In genomic region chr11:120535145-120535544, GRCm38 (mm10) we compare ENCODE assay signal across 28 mouse cellular contexts. TPM values are rescaled to one million over a fixed set of nuclear protein-coding genes. Genes with fewer than 3 reads are reported as not detected.
A peak's percentile ranks its signal among the peaks of the same experiment; 100 is the strongest.
DNase-seq lines count a peak whose midpoint lies in the region; ATAC-seq and TF ChIP-seq lines count a peak whose summit lies in the region.
"Had no signal": no experiment of that assay in that cellular context is flagged by ENCODE, and none has a peak within 500 bp of the region (broad histone marks: within the 10 kb centered on the region; RNA-seq: fewer than 3 reads in every experiment).

No protein-coding gene starts in this region.

- DNase-seq in heart, adult 2 months: no peak
- no peak for DNase-seq in heart, adult 8-10 months (ENCODE audit: low spot score)
- peak; percentile 29 to 33 for DNase-seq in heart, postnatal 10 days
- no peak for DNase-seq in heart, embryonic 10.5 days (ENCODE audit: low spot score)
- DNase-seq in midbrain, embryonic 11.5 days (ENCODE audit: low spot score, missing footprints): no peak
- DNase-seq in adrenal gland, postnatal 10 days: no peak
- DNase-seq: adrenal gland, adult 8-10 months; adrenal gland, postnatal 36 days; cerebellum, adult 18-20 months; cerebellum, adult 9-10 months; cerebellum, postnatal 14 days; gastrocnemius, postnatal 25 days; heart, postnatal 4 days; kidney, adult 18-20 months had no signal

- ATAC-seq in midbrain, embryonic 16.5 days: no peak
- ATAC-seq in midbrain, embryonic 11.5 days (ENCODE audit: low FRiP score): no peak
- ATAC-seq: activated CD4-positive, CD25-positive, alpha-beta regulatory T cell, adult 4 months; CD4-positive, CD25-positive, alpha-beta regulatory T cell, adult 4 months; forebrain, embryonic 15.5 days; hindbrain, postnatal 0 days; inflammation-experienced regulatory T-cells, adult 6 months; intestine, embryonic 16.5 days had no signal

- H3K9me3 ChIP-seq in heart, embryonic 10.5 days: no peaks in the 10 kb centered on the region
- no peaks in the 10 kb centered on the region for H3K9me3 ChIP-seq in midbrain, embryonic 16.5 days (replicated peaks; ENCODE audit: control insufficient read depth, low read length, poor library complexity, severe bottlenecking)
- no peaks in the 10 kb centered on the region for H3K9me3 ChIP-seq in midbrain, embryonic 11.5 days (ENCODE audit: control insufficient read depth, low read length)
- H3K9me3 ChIP-seq: forebrain, embryonic 15.5 days had no signal

- TF ChIP-seq EP300 in heart, adult 2 months (IDR thresholded peaks at IDR 0.05; ENCODE audit: insufficient read depth, low read depth, low read length): peak; percentile 58; the same call in 1 of the 2 replicates

- no peak overlapping the region for H3K9ac ChIP-seq in heart, adult 2 months (ENCODE audit: low read depth, low read length)
- H3K9ac ChIP-seq in midbrain, embryonic 16.5 days (ENCODE audit: low read depth, low read length): 0 out of 2 replicates have a peak overlapping the region, but pooled peaks have one; percentile 20
- no peak overlapping the region for H3K9ac ChIP-seq in midbrain, embryonic 11.5 days (ENCODE audit: low read length)
- H3K9ac ChIP-seq: forebrain, embryonic 15.5 days; hindbrain, embryonic 14.5 days had no signal

- no peak overlapping the region for H3K27ac ChIP-seq in heart, adult 2 months
- no peak overlapping the region for H3K27ac ChIP-seq in heart, embryonic 10.5 days
- no peak overlapping the region for H3K27ac ChIP-seq in midbrain, embryonic 16.5 days (ENCODE audit: low read length)
- no peak overlapping the region for H3K27ac ChIP-seq in midbrain, embryonic 11.5 days (ENCODE audit: low read depth, low read length)
- H3K27ac ChIP-seq: forebrain, embryonic 15.5 days; hindbrain, embryonic 14.5 days; hindbrain, postnatal 0 days had no signal

- H3K4me2 ChIP-seq in midbrain, embryonic 16.5 days (ENCODE audit: low read length): no peak overlapping the region
- H3K4me2 ChIP-seq in midbrain, embryonic 11.5 days: no peak overlapping the region
- H3K4me2 ChIP-seq: forebrain, embryonic 15.5 days; hindbrain, embryonic 14.5 days had no signal

- 48% methylated on average over 3 of the region's 3 CpGs for WGBS in heart, adult 2 months
- 60% methylated on average over 3 of the region's 3 CpGs for WGBS in heart, embryonic 10.5 days
- WGBS in midbrain, embryonic 16.5 days: 63% methylated on average over 3 of the region's 3 CpGs
- 84% methylated on average over 3 of the region's 3 CpGs for WGBS in midbrain, embryonic 11.5 days

- peaks cover 6% of the 10 kb centered on the region for H3K27me3 ChIP-seq in heart, adult 2 months (ENCODE audit: control insufficient read depth, insufficient read depth, low read length)
- peaks cover 83% of the 10 kb centered on the region for H3K27me3 ChIP-seq in heart, embryonic 10.5 days (ENCODE audit: insufficient read depth, poor library complexity, severe bottlenecking)
- H3K27me3 ChIP-seq in midbrain, embryonic 16.5 days (ENCODE audit: control insufficient read depth, insufficient read depth, low read depth, low read length): peaks cover 31% of the 10 kb centered on the region
- peaks cover 23% of the 10 kb centered on the region for H3K27me3 ChIP-seq in midbrain, embryonic 11.5 days (ENCODE audit: control insufficient read depth, insufficient read depth, low read length)

- no peak for TF ChIP-seq CTCF in heart, adult 2 months (IDR thresholded peaks at IDR 0.05)

- H3K4me1 ChIP-seq in heart, adult 2 months (ENCODE audit: control insufficient read depth, insufficient read depth, low read length): peaks cover 17% of the 10 kb centered on the region
- peaks cover 40% of the 10 kb centered on the region for H3K4me1 ChIP-seq in heart, embryonic 10.5 days
- peaks cover 20% of the 10 kb centered on the region for H3K4me1 ChIP-seq in midbrain, embryonic 16.5 days (ENCODE audit: control insufficient read depth, insufficient read depth, low read length)
- H3K4me1 ChIP-seq in midbrain, embryonic 11.5 days (ENCODE audit: control insufficient read depth, insufficient read depth, low read length): peaks cover 14% of the 10 kb centered on the region

- intact Hi-C loops in heart, adult 2 months (cut with DNase I): no loop called here
- intact Hi-C loops in heart, postnatal 10 days (cut with DNase I): no loop called here

- TF ChIP-seq POLR2A in heart, adult 2 months (IDR thresholded peaks at IDR 0.05; ENCODE audit: insufficient read depth, low read depth, low read length): no peak

- H3K36me3 ChIP-seq in heart, adult 2 months (ENCODE audit: control insufficient read depth, insufficient read depth, low read length): no peaks in the 10 kb centered on the region
- H3K36me3 ChIP-seq in heart, embryonic 10.5 days: no peaks in the 10 kb centered on the region
- no peaks in the 10 kb centered on the region for H3K36me3 ChIP-seq in midbrain, embryonic 16.5 days (ENCODE audit: control insufficient read depth, insufficient read depth, low read length)
- H3K36me3 ChIP-seq in midbrain, embryonic 11.5 days (ENCODE audit: control insufficient read depth, insufficient read depth, low read length): no peaks in the 10 kb centered on the region
- H3K36me3 ChIP-seq: forebrain, embryonic 15.5 days had no signal

- no peaks in the 10 kb centered on the region for H3K79me2 ChIP-seq in heart, adult 2 months (replicated peaks; ENCODE audit: control insufficient read depth, insufficient read depth, low read length)

- no peak overlapping the region for H3K4me3 ChIP-seq in heart, adult 2 months
- no peak overlapping the region for H3K4me3 ChIP-seq in heart, embryonic 10.5 days
- no peak overlapping the region for H3K4me3 ChIP-seq in midbrain, embryonic 16.5 days (ENCODE audit: low read depth, low read length)
- no peak overlapping the region for H3K4me3 ChIP-seq in midbrain, embryonic 11.5 days (ENCODE audit: low read depth, low read length)
- H3K4me3 ChIP-seq: forebrain, embryonic 15.5 days had no signal

RNA-seq across cellular contexts. Expression of gene Gcgr, which starts 4.6 kb away (rescaled TPM):
- under 1 TPM; 0.68 to 0.73 TPM for total RNA-seq in heart, adult 2 months (2021)
- 2.1 and 2.3 TPM in 2 replicates for polyA plus RNA-seq in heart, adult 2 months (2012; rRNA removed)
- total RNA-seq in heart, adult 8-10 months (2022): 1 to 10 TPM in 1 of 4 experiments, under 1 TPM in 3; 0.69 to 1.0 (median 0.78) TPM
- total RNA-seq in heart, postnatal 10 days (2021): 1 to 10 TPM; 2.4 to 3.1 TPM
- 0.26 and 2.2 TPM in 2 replicates for polyA plus RNA-seq in heart, embryonic 10.5 days (2016; fragmentation: Nextera tagmentation; extraction: Ambion mirVana)
- polyA plus RNA-seq in midbrain, embryonic 16.5 days (2015; fragmentation: Nextera tagmentation; extraction: Ambion mirVana): 0.13 and 0.31 TPM in 2 replicates
- polyA plus RNA-seq in midbrain, embryonic 11.5 days (2014; fragmentation: Nextera tagmentation; extraction: Ambion mirVana): 0.11 TPM in 1 of 2 replicates, not detected in the other
- 10 to 100 TPM in 1 of 2 experiments, 1 to 10 TPM in 1; 9.6 to 15.7 TPM for total RNA-seq in adrenal gland, postnatal 10 days (2021)
- total RNA-seq: MEL had no signal
- polyA plus RNA-seq: activated CD4-positive, CD25-positive, alpha-beta regulatory T cell, adult 4 months; C2C12; CD4-positive, CD25-positive, alpha-beta regulatory T cell, adult 4 months; forebrain, embryonic 11.5 days; inflammation-experienced regulatory T-cells, adult 6 months had no signal

RNA-seq across cellular contexts. Expression of gene Mcrip1, which starts 14.4 kb away (rescaled TPM):
- 10 to 100 TPM; 38.5 to 43.9 TPM for total RNA-seq in heart, adult 2 months (2021)
- polyA plus RNA-seq in heart, adult 2 months (2012; rRNA removed): 84.9 and 97.4 TPM in 2 replicates
- 10 to 100 TPM; 37.5 to 41.0 (median 38.5) TPM for total RNA-seq in heart, adult 8-10 months (2022)
- total RNA-seq in heart, postnatal 10 days (2021): 10 to 100 TPM; 70.5 to 72.7 TPM
- 153 and 186 TPM in 2 replicates for polyA plus RNA-seq in heart, embryonic 10.5 days (2016; fragmentation: Nextera tagmentation; extraction: Ambion mirVana)
- 232 and 233 TPM in 2 replicates for polyA plus RNA-seq in midbrain, embryonic 16.5 days (2015; fragmentation: Nextera tagmentation; extraction: Ambion mirVana)
- polyA plus RNA-seq in midbrain, embryonic 11.5 days (2014; fragmentation: Nextera tagmentation; extraction: Ambion mirVana): 232 and 237 TPM in 2 replicates
- total RNA-seq in adrenal gland, postnatal 10 days (2021): 10 to 100 TPM; 60.0 to 62.2 TPM

RNA-seq across cellular contexts. Expression of gene Ppp1r27, which starts 15.8 kb away (rescaled TPM):
- under 1 TPM in 1 of 2 experiments, not detected in 1; 0.34 TPM for total RNA-seq in heart, adult 2 months (2021)
- polyA plus RNA-seq in heart, adult 2 months (2012; rRNA removed): 0.64 and 0.96 TPM in 2 replicates
- total RNA-seq in heart, adult 8-10 months (2022): under 1 TPM in 1 of 4 experiments, not detected in 3; 0.34 TPM
- under 1 TPM in 1 of 2 experiments, not detected in 1; 0.60 TPM for total RNA-seq in heart, postnatal 10 days (2021)
- not detected in 2 replicates for polyA plus RNA-seq in heart, embryonic 10.5 days (2016; fragmentation: Nextera tagmentation; extraction: Ambion mirVana)
- polyA plus RNA-seq in midbrain, embryonic 16.5 days (2015; fragmentation: Nextera tagmentation; extraction: Ambion mirVana): not detected in 2 replicates
- not detected in 2 replicates for polyA plus RNA-seq in midbrain, embryonic 11.5 days (2014; fragmentation: Nextera tagmentation; extraction: Ambion mirVana)
- total RNA-seq in adrenal gland, postnatal 10 days (2021): 10 to 100 TPM in 1 of 2 experiments, 1 to 10 TPM in 1; 7.1 to 21.8 TPM
- total RNA-seq: hindbrain, postnatal 0 days; MEL had no signal
- polyA plus RNA-seq: activated CD4-positive, CD25-positive, alpha-beta regulatory T cell, adult 4 months; CD4-positive, CD25-positive, alpha-beta regulatory T cell, adult 4 months; embryonic facial prominence, embryonic 11.5 days; forebrain, embryonic 11.5 days; heart, embryonic 14.5 days; hindbrain, embryonic 11.5 days; hindbrain, embryonic 14.5 days; hindbrain, postnatal 0 days; inflammation-experienced regulatory T-cells, adult 6 months; intestine, embryonic 16.5 days had no signal

RNA-seq across cellular contexts. Expression of gene P4hb, which starts 37.9 kb away (rescaled TPM):
- total RNA-seq in heart, adult 2 months (2021): 100 to 1,000 TPM; 221 to 246 TPM
- 115 and 174 TPM in 2 replicates for polyA plus RNA-seq in heart, adult 2 months (2012; rRNA removed)
- 100 to 1,000 TPM; 217 to 256 (median 229) TPM for total RNA-seq in heart, adult 8-10 months (2022)
- 100 to 1,000 TPM; 306 to 311 TPM for total RNA-seq in heart, postnatal 10 days (2021)
- polyA plus RNA-seq in heart, embryonic 10.5 days (2016; fragmentation: Nextera tagmentation; extraction: Ambion mirVana): 550 and 670 TPM in 2 replicates
- 233 and 257 TPM in 2 replicates for polyA plus RNA-seq in midbrain, embryonic 16.5 days (2015; fragmentation: Nextera tagmentation; extraction: Ambion mirVana)
- polyA plus RNA-seq in midbrain, embryonic 11.5 days (2014; fragmentation: Nextera tagmentation; extraction: Ambion mirVana): 492 and 493 TPM in 2 replicates
- 100 to 1,000 TPM; 424 to 571 TPM for total RNA-seq in adrenal gland, postnatal 10 days (2021)

RNA-seq across cellular contexts. Expression of gene Slc25a10, which starts 43.5 kb away (rescaled TPM):
- total RNA-seq in heart, adult 2 months (2021): 10 to 100 TPM; 14.1 to 14.6 TPM
- 32.6 and 40.9 TPM in 2 replicates for polyA plus RNA-seq in heart, adult 2 months (2012; rRNA removed)
- 10 to 100 TPM; 13.7 to 19.4 (median 16.0) TPM for total RNA-seq in heart, adult 8-10 months (2022)
- total RNA-seq in heart, postnatal 10 days (2021): 10 to 100 TPM; 24.8 to 25.0 TPM
- 55.6 and 56.6 TPM in 2 replicates for polyA plus RNA-seq in heart, embryonic 10.5 days (2016; fragmentation: Nextera tagmentation; extraction: Ambion mirVana)
- polyA plus RNA-seq in midbrain, embryonic 16.5 days (2015; fragmentation: Nextera tagmentation; extraction: Ambion mirVana): 23.1 and 24.8 TPM in 2 replicates
- 30.0 and 38.7 TPM in 2 replicates for polyA plus RNA-seq in midbrain, embryonic 11.5 days (2014; fragmentation: Nextera tagmentation; extraction: Ambion mirVana)
- total RNA-seq in adrenal gland, postnatal 10 days (2021): 10 to 100 TPM; 58.5 to 60.9 TPM

Comparison
In these comparisons a context has a peak if more than half of its experiments do, and no peak if none do; other contexts are left out.
1. DNase-seq: peak in heart, postnatal 10 days (2 of 2); none in heart, adult 2 months (0 of 2), heart, adult 8-10 months (single experiment), heart, embryonic 10.5 days (single experiment), midbrain, embryonic 11.5 days (single experiment) and adrenal gland, postnatal 10 days (single experiment).
2. RNA of gene Ppp1r27, which starts 15.8 kb away (total RNA-seq): 7.1 to 21.8 TPM in adrenal gland, postnatal 10 days; 0.60 TPM in heart, postnatal 10 days, 0.34 TPM in heart, adult 2 months and 0.34 TPM in heart, adult 8-10 months; every median in the first group is over 4 times any median in the second.